ENCODE assay signal across 8 mouse cellular contexts in genomic region chr2:84649674-84650073, GRCm38 (mm10). TPM values are rescaled to one million over a fixed set of nuclear protein-coding genes. Genes with fewer than 3 reads are reported as not detected.
DNase-seq lines count a peak whose midpoint lies in the region; ATAC-seq and TF ChIP-seq lines count a peak whose summit lies in the region.

No protein-coding gene starts in this region.

- in situ Hi-C loops in CH12.LX (cut with MboI; ENCODE audit: low pct_ligation_motif_present, low pct_unique_long_range_greater_than_20kb, low sequenced_read_pairs), result loop anchor here (5.0 to 25.0 kb wide), 2 partner anchors 32 to 187 kb away; no protein-coding TSS in a partner anchor

- no peak overlapping the region for H3K9ac ChIP-seq in CH12.LX (ENCODE audit: insufficient read depth, low read depth)
- peak overlapping the region; percentile 81 for H3K9ac ChIP-seq in intestine, embryonic 15.5 days

- no peaks in the 10 kb centered on the region for H3K27me3 ChIP-seq in CH12.LX (replicated peaks)
- no peaks in the 10 kb centered on the region for H3K27me3 ChIP-seq in intestine, embryonic 15.5 days (replicated peaks)

- no peak for TF ChIP-seq EP300 in CH12.LX (IDR thresholded peaks at IDR 0.05; ENCODE audit: low read length)

- ATAC-seq in erythroid progenitor cell, adult 5-6 weeks (replicated peaks; ENCODE audit: low FRiP score, poor library complexity, severe bottlenecking), result peak; percentile 73; the same call in 1 of the 2 replicates
- ATAC-seq in intestine, embryonic 15.5 days, result no peak; the same call in 1 of the 2 replicates
- no peak for ATAC-seq in activated CD4-positive, CD25-positive, alpha-beta regulatory T cell, adult 4 months

- peaks cover 2% of the 10 kb centered on the region; the same call in 1 of the 2 replicates for H3K79me2 ChIP-seq in CH12.LX (replicated peaks; ENCODE audit: control insufficient read depth, extremely low read depth, insufficient read depth, poor library complexity, severe bottlenecking)

- DNase-seq in adrenal gland, postnatal 10 days, result peak; percentile 34
- DNase-seq in adrenal gland, adult 8-10 months, result no peak
- no peak for DNase-seq in CH12.LX (ENCODE audit: extremely low read depth)
- peak; percentile 38 for DNase-seq in lung, postnatal 36 days
- DNase-seq in gastrocnemius, adult 8-10 months (ENCODE audit: low spot score in 2 of 2), result no peak

- no peak for TF ChIP-seq RAD21 in CH12.LX (IDR thresholded peaks at IDR 0.05; ENCODE audit: low read depth, low read length)

- TF ChIP-seq POLR2A in CH12.LX (IDR thresholded peaks at IDR 0.05; ENCODE audit: low read depth, low read length), result no peak

- dilution Hi-C loops in CH12.LX (cut with MboI; ENCODE audit: extremely low pct_ligation_motif_present, extremely low pct_unique_long_range_greater_than_20kb, low sequenced_read_pairs), result no loop called here

- no peaks in the 10 kb centered on the region for H3K4me1 ChIP-seq in CH12.LX (ENCODE audit: control insufficient read depth in 1 of 2, insufficient read depth in 2 of 2)
- H3K4me1 ChIP-seq in intestine, embryonic 15.5 days (replicated peaks), result 0 out of 2 replicates have a peak, but pooled peaks cover 6% of the 10 kb centered on the region

- H3K27ac ChIP-seq in CH12.LX (ENCODE audit: insufficient read depth, low read depth), result no peak overlapping the region
- H3K27ac ChIP-seq in intestine, embryonic 15.5 days, result peak overlapping the region; percentile 96

- no peaks in the 10 kb centered on the region for H3K36me3 ChIP-seq in CH12.LX (replicated peaks in 1 of 2; ENCODE audit: control insufficient read depth in 1 of 2, insufficient read depth in 1 of 2, low read length in 1 of 2)
- no peaks in the 10 kb centered on the region for H3K36me3 ChIP-seq in intestine, embryonic 15.5 days

- 0% methylated on average over 10 of the region's 10 CpGs for WGBS in intestine, embryonic 15.5 days

- no peak for TF ChIP-seq CTCF in CH12.LX (conservative IDR thresholded peaks at IDR 0.05 in 1 of 2, IDR thresholded peaks at IDR 0.05 in 1 of 2; ENCODE audit: low read depth in 2 of 2, low read length in 2 of 2)

- peak overlapping the region; percentile 16 for H3K4me2 ChIP-seq in CH12.LX (ENCODE audit: insufficient read depth, low read depth, poor library complexity, severe bottlenecking)
- peak overlapping the region; percentile 53 for H3K4me2 ChIP-seq in intestine, embryonic 15.5 days (replicated peaks)

- no peaks in the 10 kb centered on the region for H3K9me3 ChIP-seq in CH12.LX (replicated peaks; ENCODE audit: low read length)
- H3K9me3 ChIP-seq in intestine, embryonic 15.5 days, result no peaks in the 10 kb centered on the region

- peak overlapping the region in 2 of 3 experiments; percentile 48 to 57 for H3K4me3 ChIP-seq in CH12.LX (replicated peaks in 1 of 3; ENCODE audit: low read depth in 2 of 3, low read length in 2 of 3, poor library complexity in 1 of 3)
- H3K4me3 ChIP-seq in intestine, embryonic 15.5 days (replicated peaks), result peak overlapping the region; percentile 61

TF ChIP-seq in CH12.LX, 34 proteins besides CTCF, POLR2A, EP300 and RAD21:
- TF ChIP-seq PAX5 (IDR thresholded peaks at IDR 0.05; ENCODE audit: low read length), result no peak
- TF ChIP-seq ELF1 (IDR thresholded peaks at IDR 0.05; ENCODE audit: low read depth, low read length), result no peak
- TF ChIP-seq ZMIZ1 (IDR thresholded peaks at IDR 0.05; ENCODE audit: low read depth, low read length), result no peak
- no peak for TF ChIP-seq SMC3 (IDR thresholded peaks at IDR 0.05; ENCODE audit: low read depth, low read length)
- TF ChIP-seq MYC (IDR thresholded peaks at IDR 0.05; ENCODE audit: low read depth, low read length), result no peak
- no peak for TF ChIP-seq IRF4 (IDR thresholded peaks at IDR 0.05; ENCODE audit: low read depth, low read length)
- TF ChIP-seq MAFK (IDR thresholded peaks at IDR 0.05; ENCODE audit: insufficient replicate concordance, low read length), result no peak
- TF ChIP-seq CHD2 (IDR thresholded peaks at IDR 0.05; ENCODE audit: low read length), result no peak
- TF ChIP-seq NRF1 (IDR thresholded peaks at IDR 0.05; ENCODE audit: low read depth, low read length), result no peak
- TF ChIP-seq POLR2AphosphoS2 (IDR thresholded peaks at IDR 0.05; ENCODE audit: low read depth, low read length), result no peak
- TF ChIP-seq CHD1 (IDR thresholded peaks at IDR 0.05; ENCODE audit: low read depth, low read length), result no peak
- no peak for TF ChIP-seq TCF12 (IDR thresholded peaks at IDR 0.05; ENCODE audit: low read depth, low read length)
- TF ChIP-seq ZNF384 (IDR thresholded peaks at IDR 0.05; ENCODE audit: low read depth, low read length), result no peak
- TF ChIP-seq SIN3A (IDR thresholded peaks at IDR 0.05; ENCODE audit: low read length), result no peak
- no peak for TF ChIP-seq NELFE (IDR thresholded peaks at IDR 0.05; ENCODE audit: low read depth, low read length)
- no peak for TF ChIP-seq HCFC1 (IDR thresholded peaks at IDR 0.05; ENCODE audit: low read depth, low read length)
- no peak for TF ChIP-seq ETS1 (conservative IDR thresholded peaks at IDR 0.05; ENCODE audit: low read depth, low read length)

RNA-seq across cellular contexts. Expression of gene Ctnnd1, which starts 0.9 kb away (rescaled TPM):
- total RNA-seq in adrenal gland, postnatal 10 days (2021), result 100 to 1,000 TPM; 112 to 126 TPM
- 100 to 1,000 TPM; 125 to 161 (median 155) TPM for total RNA-seq in adrenal gland, adult 8-10 months (2022)
- total RNA-seq in CH12.LX (2012; rRNA removed) (2.7 and 2.8 TPM in 2 replicates), CH12.LX (2014; rRNA removed) (0.28 and 0.38 TPM in 2 replicates)
- 1.2 and 1.5 TPM in 2 replicates for polyA plus RNA-seq in CH12.LX (2012; ENCODE audit: insufficient read length, low read depth)
- 11.2 and 15.1 TPM in 2 replicates for total RNA-seq in erythroid progenitor cell, adult 5-6 weeks (2015; ENCODE audit: low replicate concordance)
- total RNA-seq in erythroid progenitor cell, adult 5-6 weeks (2017; ENCODE audit: low replicate concordance), result 7.0 and 18.7 TPM in 2 replicates
- polyA plus RNA-seq in intestine, embryonic 15.5 days (2015; fragmentation: Nextera tagmentation; extraction: Ambion mirVana), result 60.7 and 64.4 TPM in 2 replicates
- under 1 TPM; 0.29 to 0.67 TPM for polyA plus RNA-seq in activated CD4-positive, CD25-positive, alpha-beta regulatory T cell, adult 4 months (2017; shearing (Covaris generic))
- 10 to 100 TPM; 20.7 to 26.6 (median 21.9) TPM for total RNA-seq in gastrocnemius, adult 8-10 months (2022)

RNA-seq across cellular contexts. Expression of gene Btbd18, which starts 9.2 kb away (rescaled TPM):
- total RNA-seq in adrenal gland, postnatal 10 days (2021), result under 1 TPM in 1 of 2 experiments, not detected in 1; 0.15 TPM
- total RNA-seq in adrenal gland, adult 8-10 months (2022), result under 1 TPM in 2 of 4 experiments, not detected in 2; 0.10 to 0.12 TPM
- total RNA-seq in CH12.LX (2012; rRNA removed), result 0.04 and 0.08 TPM in 2 replicates
- not detected in 2 replicates for total RNA-seq in CH12.LX (2014; rRNA removed)
- polyA plus RNA-seq in CH12.LX (2012; ENCODE audit: insufficient read length, low read depth), result 0.18 and 0.24 TPM in 2 replicates
- not detected in 2 replicates for total RNA-seq in erythroid progenitor cell, adult 5-6 weeks (2015; ENCODE audit: low replicate concordance)
- not detected in 2 replicates for total RNA-seq in erythroid progenitor cell, adult 5-6 weeks (2017; ENCODE audit: low replicate concordance)
- 0.05 and 0.06 TPM in 2 replicates for polyA plus RNA-seq in intestine, embryonic 15.5 days (2015; fragmentation: Nextera tagmentation; extraction: Ambion mirVana)
- under 1 TPM; 0.15 to 0.53 TPM for polyA plus RNA-seq in activated CD4-positive, CD25-positive, alpha-beta regulatory T cell, adult 4 months (2017; shearing (Covaris generic))
- total RNA-seq in gastrocnemius, adult 8-10 months (2022), result not detected

RNA-seq across cellular contexts. Expression of gene Selenoh, which starts 20.9 kb away (rescaled TPM):
- total RNA-seq in adrenal gland, postnatal 10 days (2021), result 10 to 100 TPM; 55.4 to 67.6 TPM
- 10 to 100 TPM; 31.8 to 49.5 (median 35.8) TPM for total RNA-seq in adrenal gland, adult 8-10 months (2022)
- 453 and 473 TPM in 2 replicates for total RNA-seq in CH12.LX (2012; rRNA removed)
- total RNA-seq in CH12.LX (2014; rRNA removed), result 408 and 428 TPM in 2 replicates
- 275 and 277 TPM in 2 replicates for polyA plus RNA-seq in CH12.LX (2012; ENCODE audit: insufficient read length, low read depth)
- total RNA-seq in erythroid progenitor cell, adult 5-6 weeks (2015; ENCODE audit: low replicate concordance), result 59.8 and 66.2 TPM in 2 replicates
- 21.6 and 28.2 TPM in 2 replicates for total RNA-seq in erythroid progenitor cell, adult 5-6 weeks (2017; ENCODE audit: low replicate concordance)
- 225 and 234 TPM in 2 replicates for polyA plus RNA-seq in intestine, embryonic 15.5 days (2015; fragmentation: Nextera tagmentation; extraction: Ambion mirVana)
- 100 to 1,000 TPM; 152 to 184 TPM for polyA plus RNA-seq in activated CD4-positive, CD25-positive, alpha-beta regulatory T cell, adult 4 months (2017; shearing (Covaris generic))
- total RNA-seq in gastrocnemius, adult 8-10 months (2022), result 10 to 100 TPM; 13.4 to 19.9 (median 16.4) TPM

RNA-seq across cellular contexts. Expression of gene Gm28635, which starts 28.2 kb away (rescaled TPM):
- not detected for total RNA-seq in adrenal gland, postnatal 10 days (2021)
- not detected for total RNA-seq in adrenal gland, adult 8-10 months (2022)
- total RNA-seq in CH12.LX (2012; rRNA removed) (not detected in 2 replicates), CH12.LX (2014; rRNA removed) (not detected in 2 replicates)
- not detected in 2 replicates for polyA plus RNA-seq in CH12.LX (2012; ENCODE audit: insufficient read length, low read depth)
- total RNA-seq in erythroid progenitor cell, adult 5-6 weeks (2015; ENCODE audit: low replicate concordance), result not detected in 2 replicates
- total RNA-seq in erythroid progenitor cell, adult 5-6 weeks (2017; ENCODE audit: low replicate concordance), result 1.1 TPM in 1 of 2 replicates, not detected in the other
- not detected in 2 replicates for polyA plus RNA-seq in intestine, embryonic 15.5 days (2015; fragmentation: Nextera tagmentation; extraction: Ambion mirVana)
- not detected for polyA plus RNA-seq in activated CD4-positive, CD25-positive, alpha-beta regulatory T cell, adult 4 months (2017; shearing (Covaris generic))
- total RNA-seq in gastrocnemius, adult 8-10 months (2022), result 1 to 10 TPM in 1 of 4 experiments, not detected in 3; 1.4 TPM

RNA-seq across cellular contexts. Expression of gene Med19, which starts 28.5 kb away (rescaled TPM):
- total RNA-seq in adrenal gland, postnatal 10 days (2021), result 10 to 100 TPM; 18.3 to 19.5 TPM
- 10 to 100 TPM; 21.1 to 30.7 (median 26.0) TPM for total RNA-seq in adrenal gland, adult 8-10 months (2022)
- 10.7 and 12.7 TPM in 2 replicates for total RNA-seq in CH12.LX (2012; rRNA removed)
- total RNA-seq in CH12.LX (2014; rRNA removed), result 25.6 and 25.9 TPM in 2 replicates
- 23.1 and 24.7 TPM in 2 replicates for polyA plus RNA-seq in CH12.LX (2012; ENCODE audit: insufficient read length, low read depth)
- total RNA-seq in erythroid progenitor cell, adult 5-6 weeks (2015; ENCODE audit: low replicate concordance), result 29.3 and 36.0 TPM in 2 replicates
- total RNA-seq in erythroid progenitor cell, adult 5-6 weeks (2017; ENCODE audit: low replicate concordance), result 42.9 and 47.5 TPM in 2 replicates
- 32.5 and 34.7 TPM in 2 replicates for polyA plus RNA-seq in intestine, embryonic 15.5 days (2015; fragmentation: Nextera tagmentation; extraction: Ambion mirVana)
- 10 to 100 TPM; 16.9 to 17.8 TPM for polyA plus RNA-seq in activated CD4-positive, CD25-positive, alpha-beta regulatory T cell, adult 4 months (2017; shearing (Covaris generic))
- 1 to 10 TPM; 6.0 to 8.0 (median 6.9) TPM for total RNA-seq in gastrocnemius, adult 8-10 months (2022)

Comparison
In these comparisons a context has a peak if more than half of its experiments do, and no peak if none do; other contexts are left out.
1. DNase-seq: peak in adrenal gland, postnatal 10 days (single experiment) and lung, postnatal 36 days (single experiment); none in adrenal gland, adult 8-10 months (single experiment), CH12.LX (single experiment) and gastrocnemius, adult 8-10 months (0 of 2).
2. RNA of gene Ctnnd1, which starts 0.9 kb away (total RNA-seq): 125 to 161 TPM in adrenal gland, adult 8-10 months and 112 to 126 TPM in adrenal gland, postnatal 10 days; 20.7 to 26.6 TPM in gastrocnemius, adult 8-10 months, 7.0 to 18.7 TPM in erythroid progenitor cell, adult 5-6 weeks and 0.28 to 2.8 TPM in CH12.LX; every median in the first group is over 4 times any median in the second.
3. RNA of gene Selenoh, which starts 20.9 kb away (total RNA-seq): 408 to 473 TPM in CH12.LX; 55.4 to 67.6 TPM in adrenal gland, postnatal 10 days, 21.6 to 66.2 TPM in erythroid progenitor cell, adult 5-6 weeks, 31.8 to 49.5 TPM in adrenal gland, adult 8-10 months and 13.4 to 19.9 TPM in gastrocnemius, adult 8-10 months; every median in the first group is over 4 times any median in the second.